Mouse (Mus musculus): ENCODE measurements around the gene D130052B06Rik. TPM values are rescaled to one million over a fixed set of nuclear protein-coding genes. Genes with fewer than 3 reads are reported as not detected.
A peak's percentile ranks its signal among the peaks of the same experiment; 100 is the strongest.

The D130052B06Rik gene
- total RNA-seq (2021): not detected
- long read RNA-seq: 0 reads

DNA sequence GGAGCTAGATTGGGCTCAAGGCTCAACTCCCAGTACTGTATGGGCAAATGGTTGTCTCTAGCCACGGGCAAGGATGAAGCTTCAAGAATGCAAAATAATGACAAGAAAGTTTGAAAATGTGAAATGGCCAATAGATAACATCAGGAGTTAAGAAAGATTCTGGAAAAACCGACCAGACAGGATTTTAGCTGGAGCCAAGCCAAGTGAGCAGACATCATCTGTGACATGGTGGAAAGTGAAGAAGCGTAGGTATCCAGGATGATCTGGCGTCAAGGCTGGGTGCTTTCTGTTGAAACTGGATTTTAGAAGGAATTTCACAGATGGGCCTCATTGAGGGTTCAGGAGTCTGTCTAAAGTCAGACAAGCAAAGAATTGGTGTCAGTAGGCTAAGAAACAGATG is at the start of gene D130052B06Rik:
Gene D130052B06Rik (plus strand): TSS at position 317 of the 400 bp plus-strand sequence.
- DNase-seq (ENCODE audit: low spot score in 2 of 2): no peak

DNA sequence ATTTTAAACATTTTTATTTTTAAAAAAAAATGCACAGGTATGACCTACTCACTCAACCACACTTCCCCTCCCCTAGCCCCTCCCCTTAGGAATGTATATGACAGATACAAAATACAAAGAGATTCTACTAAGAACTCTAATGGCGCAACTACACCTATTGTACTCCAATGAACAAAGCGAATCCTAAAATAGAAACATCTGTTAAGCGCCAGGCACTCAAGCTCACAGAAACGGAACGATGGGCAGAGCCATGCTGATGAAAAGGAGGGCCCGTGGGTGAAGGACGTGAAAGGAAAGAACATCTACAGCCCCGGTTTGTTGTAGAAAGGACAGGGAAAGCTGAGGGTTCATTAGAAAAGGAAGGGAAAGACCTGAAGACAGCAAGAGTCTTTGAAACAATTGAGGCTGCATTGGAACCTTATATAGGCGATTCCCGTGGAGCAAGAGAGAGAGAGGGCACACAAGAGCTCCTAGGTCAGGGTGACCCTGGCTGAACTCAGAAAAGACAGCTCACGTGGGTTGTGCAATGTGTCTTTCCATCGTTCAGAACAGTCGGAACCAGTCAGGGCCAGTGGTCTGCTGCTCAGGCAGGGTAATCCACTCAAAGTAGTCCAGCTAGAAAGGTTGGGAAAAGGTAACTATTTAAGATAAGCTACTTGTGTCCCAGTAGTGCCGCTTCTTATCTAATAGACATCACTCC is 48.1 kb upstream of the D130052B06Rik start:
- DNase-seq (ENCODE audit: low spot score in 2 of 2): no peak

DNA sequence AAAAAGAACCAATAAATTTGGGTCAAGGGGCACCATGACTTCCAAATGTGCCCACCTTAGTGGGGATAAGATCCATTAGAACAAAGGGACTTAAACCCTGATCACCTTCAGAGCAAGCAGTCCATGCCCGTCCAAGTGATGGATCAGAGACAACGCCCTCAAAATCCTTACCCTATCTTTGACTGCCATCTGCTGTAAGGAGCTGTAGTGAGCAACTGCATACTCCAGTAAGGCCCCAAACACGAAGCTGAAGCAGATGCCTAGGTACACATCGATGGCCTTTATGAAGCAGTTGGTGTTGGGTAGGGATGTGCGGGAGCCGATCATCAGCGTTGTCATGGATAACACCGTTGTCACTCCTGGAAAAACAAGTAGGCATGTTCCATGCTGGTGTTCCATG is 45.0 kb upstream of the D130052B06Rik start:
- DNase-seq (ENCODE audit: low spot score in 2 of 2): peak; percentile 35 to 57

DNA sequence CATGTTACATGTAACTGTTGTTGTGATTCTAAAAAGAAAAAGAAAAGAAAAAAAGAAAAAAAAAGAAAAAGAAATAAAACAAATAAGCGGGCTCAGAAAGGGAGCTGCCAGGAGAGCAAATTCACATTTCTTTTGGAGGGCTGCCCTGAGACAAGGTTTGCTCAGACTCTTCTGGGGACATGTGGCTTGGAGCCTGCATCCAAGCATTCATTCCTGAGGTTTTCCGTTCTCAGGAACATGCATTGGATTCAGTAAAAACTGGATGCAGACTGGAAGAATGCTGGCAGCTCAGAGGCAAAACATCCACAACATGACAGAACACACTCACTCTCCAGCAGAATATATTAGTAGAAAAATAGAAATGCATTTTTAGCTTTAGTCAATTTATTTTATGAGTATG is 35.2 kb upstream of the D130052B06Rik start:
- DNase-seq (ENCODE audit: low spot score in 2 of 2): no peak

DNA sequence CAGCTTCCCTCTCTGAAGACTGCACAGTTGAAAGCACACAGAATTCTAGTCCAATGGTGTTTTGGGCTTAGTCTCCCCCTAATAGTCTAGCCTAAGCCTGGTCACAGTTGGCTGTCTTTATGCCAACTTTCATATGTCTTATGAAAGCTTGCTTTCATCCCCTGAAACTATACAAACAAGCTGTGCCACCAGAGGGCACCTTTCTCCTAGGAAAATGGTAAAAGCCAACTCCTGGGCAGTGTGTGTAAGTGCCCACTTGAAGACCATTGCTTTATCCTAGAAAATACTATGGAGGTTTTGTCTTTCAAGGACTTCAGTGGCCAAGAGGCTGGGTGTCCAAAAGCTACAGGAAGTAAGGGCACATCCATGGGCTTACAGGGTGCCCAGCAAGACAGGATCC is 28.7 kb upstream of the D130052B06Rik start:
- peak in 1 of 2 experiments; percentile 52 for DNase-seq (ENCODE audit: low spot score in 2 of 2)

DNA sequence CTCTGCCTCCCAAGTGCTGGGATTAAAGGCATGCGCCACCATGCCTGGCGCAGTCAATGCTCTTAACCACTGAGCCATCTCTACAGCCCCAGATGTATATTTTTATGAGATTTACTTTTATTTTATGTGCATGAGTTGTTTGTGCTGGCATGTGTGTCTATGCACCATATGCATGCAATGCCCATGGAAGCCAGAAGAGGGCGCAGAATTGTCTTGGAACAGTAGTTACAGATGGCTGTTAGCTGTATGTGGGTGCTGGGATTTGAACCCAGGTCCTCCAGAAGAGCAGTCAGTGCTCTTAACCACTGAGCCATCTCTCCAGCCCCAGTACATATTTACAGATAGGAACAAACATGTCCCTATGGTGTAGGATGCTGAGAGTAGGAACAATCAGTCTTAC is 24.2 kb upstream of the D130052B06Rik start:
- DNase-seq (ENCODE audit: low spot score in 2 of 2): no peak

DNA sequence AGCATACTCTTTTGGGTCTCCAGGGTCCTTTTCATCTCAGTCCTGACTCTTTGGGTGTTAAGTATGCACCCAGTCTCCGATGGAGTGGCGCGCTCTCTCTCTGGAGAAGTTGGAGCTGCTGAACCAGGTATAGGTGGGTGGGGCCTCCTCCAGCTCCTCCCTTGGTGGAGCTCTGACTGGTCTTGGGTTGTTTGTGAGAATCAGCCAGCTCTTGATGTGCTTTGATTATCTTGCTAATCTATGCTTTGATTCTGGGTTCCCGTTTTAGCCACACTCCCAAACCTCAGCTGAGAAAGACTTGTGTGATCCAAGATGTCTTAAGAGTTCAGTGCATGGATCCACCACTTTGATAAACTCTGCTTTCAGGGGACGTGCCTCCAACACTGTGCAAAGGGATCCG is 20.2 kb upstream of the D130052B06Rik start, which contains the start of gene Gabrp:
Gene Gabrp (minus strand): TSS at position 101 of the 400 bp plus-strand sequence.
- DNase-seq (ENCODE audit: low spot score in 2 of 2): no peak

DNA sequence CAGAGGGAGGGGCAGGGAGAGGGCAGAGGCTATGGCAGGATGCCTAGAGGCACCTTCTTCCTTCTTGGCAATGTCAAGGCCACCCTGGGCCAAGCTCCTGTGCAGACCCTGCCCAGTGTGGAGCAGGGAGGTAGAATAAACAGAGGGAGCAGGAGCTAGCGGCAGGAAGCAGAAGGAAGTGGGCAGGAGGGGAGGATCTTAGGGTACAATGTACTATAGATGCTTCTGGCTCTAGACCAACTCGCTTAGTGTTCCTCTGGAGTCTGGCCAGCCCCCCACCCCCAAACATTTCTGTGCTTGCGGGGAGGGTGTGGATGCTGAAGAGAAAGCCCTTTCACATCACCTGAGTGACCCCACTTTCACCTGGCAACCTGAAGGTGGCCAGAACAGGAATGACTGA is 19.5 kb upstream of the D130052B06Rik start:
- no peak for DNase-seq (ENCODE audit: low spot score in 2 of 2)

DNA sequence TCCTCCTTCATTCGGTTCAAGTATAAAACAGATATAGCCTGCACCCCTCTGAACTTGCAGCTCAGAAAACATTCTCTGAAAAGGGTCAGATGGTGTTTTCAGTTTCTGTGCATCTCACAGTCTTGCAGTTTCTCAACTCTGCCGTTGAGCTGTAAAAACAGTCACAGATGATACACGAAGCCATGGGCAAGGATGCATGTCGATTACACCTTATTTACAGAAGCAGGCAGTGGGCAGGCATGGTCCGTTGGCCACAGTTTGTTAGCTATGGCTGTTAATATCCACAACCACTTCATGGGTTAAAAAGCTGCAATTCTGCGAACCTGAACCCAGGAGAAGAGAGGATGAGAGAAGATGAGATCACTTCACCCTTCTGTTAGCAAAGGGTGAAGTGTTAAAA is 12.5 kb upstream of the D130052B06Rik start:
- DNase-seq (ENCODE audit: low spot score in 2 of 2): no peak

DNA sequence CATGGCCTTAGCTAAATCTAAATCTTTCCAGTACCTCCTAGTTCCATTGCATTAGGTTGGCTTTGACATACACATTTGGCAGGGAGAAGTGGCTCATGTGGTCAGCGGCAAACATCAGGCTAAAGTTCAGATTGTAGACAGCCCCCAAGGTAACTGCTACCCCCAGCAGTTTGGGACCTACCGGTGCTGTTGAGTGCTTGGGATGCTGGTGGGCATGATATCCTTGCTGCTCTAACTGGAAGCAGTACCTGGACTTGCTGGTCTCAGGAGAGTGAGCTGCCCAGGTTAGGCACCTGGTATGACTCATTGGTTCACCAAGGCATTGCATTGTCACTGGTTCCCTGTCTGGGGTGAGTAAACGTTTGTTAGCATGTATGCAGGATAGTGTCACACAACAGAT is 8.3 kb upstream of the D130052B06Rik start:
- DNase-seq (ENCODE audit: low spot score in 2 of 2): no peak

DNA sequence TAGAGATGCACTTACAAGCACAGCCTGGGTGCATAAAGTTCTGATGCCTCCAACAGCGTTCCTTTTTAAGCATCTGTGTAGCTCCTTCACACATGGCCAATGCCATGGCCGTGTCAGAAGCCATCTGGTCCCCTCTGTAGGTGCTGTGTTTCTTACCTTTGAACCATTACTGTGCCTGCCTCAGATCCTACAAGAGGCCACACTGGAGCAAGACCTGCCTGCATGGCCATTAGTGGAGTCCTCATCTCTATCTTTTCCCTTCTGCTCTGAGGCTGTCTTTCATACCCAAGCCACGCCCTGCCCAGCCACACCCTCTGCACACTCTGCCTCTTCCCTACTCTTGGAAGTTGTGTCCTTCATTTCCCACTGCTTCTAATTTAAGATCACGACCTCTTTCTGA is 6.3 kb upstream of the D130052B06Rik start:
- DNase-seq (ENCODE audit: low spot score in 2 of 2): no peak

DNA sequence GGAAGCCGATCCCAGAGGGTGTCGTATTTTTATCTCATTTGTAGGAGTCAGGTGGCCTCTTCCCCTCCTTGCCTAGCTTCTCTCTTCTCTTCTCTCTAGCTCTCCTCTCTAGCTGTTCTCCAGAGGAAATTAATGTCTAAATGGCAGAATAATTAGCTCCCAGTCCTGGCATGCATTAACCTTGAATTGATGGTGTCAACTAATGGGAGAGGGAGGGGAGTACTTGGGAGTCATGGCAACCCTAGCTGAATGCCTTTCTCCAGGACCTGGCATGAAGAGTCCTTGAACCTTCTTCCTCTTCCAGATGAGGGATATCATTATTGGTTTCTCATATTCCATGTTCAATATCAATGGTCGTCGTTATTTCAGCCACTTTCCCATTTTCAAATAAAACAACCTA is 2.4 kb upstream of the D130052B06Rik start:
- DNase-seq (ENCODE audit: low spot score in 2 of 2): no peak

DNA sequence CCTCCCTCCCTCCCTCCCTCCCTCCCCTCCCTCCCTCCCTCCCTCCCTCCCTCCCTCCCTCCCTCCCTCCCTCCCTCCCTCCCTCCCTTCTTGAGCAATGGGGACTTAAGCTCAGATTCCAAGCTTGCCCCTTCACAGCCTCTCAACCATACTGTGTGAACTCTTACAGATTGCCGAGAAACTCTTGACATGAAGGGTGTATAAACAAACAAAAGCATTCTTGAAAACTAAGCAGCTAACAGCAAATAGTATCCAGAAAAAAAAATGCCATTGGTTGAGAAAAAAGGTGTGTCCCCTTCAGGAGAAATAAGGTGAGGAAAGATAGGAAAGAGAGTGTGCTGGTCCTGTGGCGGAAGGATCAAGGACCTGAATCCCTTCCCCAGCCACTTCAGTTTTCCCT is 4.1 kb downstream of the D130052B06Rik start:
- DNase-seq (ENCODE audit: low spot score in 2 of 2): no peak

DNA sequence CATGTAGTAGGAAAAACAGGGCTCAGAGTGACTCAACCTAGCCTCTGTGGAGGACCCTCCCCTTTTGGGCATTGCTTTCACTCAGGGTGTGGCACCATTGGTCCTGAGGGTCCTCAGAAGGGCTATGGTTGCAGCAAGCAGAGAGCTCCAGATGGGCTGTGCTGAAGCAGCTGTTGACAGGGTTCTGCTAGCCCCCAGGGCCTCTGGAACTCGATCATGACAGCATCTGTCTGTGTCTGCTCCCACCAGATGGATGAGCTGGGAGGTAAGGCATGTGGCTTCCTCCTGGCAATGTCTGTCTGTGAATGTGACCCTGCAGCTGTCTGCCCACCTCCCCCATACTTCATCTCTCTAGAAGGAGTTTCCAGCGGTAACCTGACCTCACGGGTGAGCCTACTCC is 8.7 kb downstream of the D130052B06Rik start:
- DNase-seq (ENCODE audit: low spot score in 2 of 2): no peak

DNA sequence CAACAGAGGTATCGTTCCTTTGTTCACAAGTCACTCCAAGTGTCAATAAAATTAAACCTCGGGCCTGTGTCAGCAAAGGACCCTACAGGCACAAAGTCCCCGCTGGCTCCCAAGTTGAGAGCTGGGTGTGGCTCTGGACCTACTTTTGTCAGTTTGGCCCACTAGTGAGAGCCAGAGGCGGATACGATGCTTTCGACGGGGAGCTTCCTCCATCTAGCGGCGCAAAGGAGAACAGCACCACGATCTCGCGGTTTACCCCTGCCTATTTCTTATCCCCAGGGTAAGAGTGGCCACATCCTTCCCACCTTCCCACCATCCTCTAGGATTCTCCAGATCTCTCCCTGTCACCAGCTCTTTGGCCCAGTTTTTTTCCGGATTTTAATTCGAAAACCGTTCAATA is 15.1 kb downstream of the D130052B06Rik start:
- peak; percentile 55 to 86 for DNase-seq (ENCODE audit: low spot score in 2 of 2)

DNA sequence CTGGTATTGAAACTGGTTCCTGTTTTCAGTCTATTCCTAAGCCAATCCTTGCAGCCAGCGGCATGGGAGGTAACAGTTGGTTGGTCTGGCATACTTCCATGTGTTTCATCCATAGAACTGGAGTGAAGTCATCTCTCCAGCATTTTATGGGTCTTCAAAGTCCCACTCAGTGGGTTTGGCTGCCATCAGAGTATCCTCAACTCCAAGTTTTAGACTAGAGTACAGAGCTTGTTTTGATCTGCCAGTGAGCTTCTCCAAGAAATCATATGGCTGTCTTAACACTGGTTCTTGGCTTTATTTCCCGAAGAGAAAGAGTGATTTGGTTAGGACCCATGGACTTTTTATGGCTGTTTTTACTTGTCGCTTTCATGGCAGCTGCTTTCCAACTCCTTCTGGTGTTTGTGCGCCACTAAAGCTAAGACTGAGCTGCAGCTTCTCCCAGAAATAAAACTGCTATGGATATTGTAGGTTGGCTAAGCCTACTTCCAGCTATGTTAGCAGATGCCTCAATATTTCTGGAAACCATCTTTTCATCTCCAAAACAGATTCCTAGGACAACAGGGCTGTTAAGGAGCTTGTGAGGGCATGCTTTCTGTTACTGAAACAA is 28.1 kb downstream of the D130052B06Rik start:
- peak in 1 of 2 experiments; percentile 32 for DNase-seq (ENCODE audit: low spot score in 2 of 2)

DNA sequence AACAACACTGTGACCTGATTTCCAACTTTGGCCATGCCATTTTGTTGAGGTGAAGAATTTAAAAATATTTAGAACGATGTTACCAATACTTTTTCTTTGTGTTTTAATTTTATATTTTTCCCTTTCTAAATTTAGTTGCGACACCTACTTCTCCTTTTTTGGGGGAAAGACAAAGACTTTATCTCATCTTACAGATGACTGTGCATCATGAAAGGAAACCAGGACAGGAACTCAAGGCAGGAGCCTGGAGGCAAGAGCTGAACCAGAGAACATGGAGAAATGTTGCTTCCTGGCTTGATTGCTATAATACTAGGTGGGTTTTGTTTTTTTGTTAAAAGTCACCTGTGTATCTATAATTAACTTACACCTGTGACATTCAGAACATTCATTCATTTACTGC is 38.0 kb downstream of the D130052B06Rik start:
- DNase-seq (ENCODE audit: low spot score in 2 of 2): no peak

DNA sequence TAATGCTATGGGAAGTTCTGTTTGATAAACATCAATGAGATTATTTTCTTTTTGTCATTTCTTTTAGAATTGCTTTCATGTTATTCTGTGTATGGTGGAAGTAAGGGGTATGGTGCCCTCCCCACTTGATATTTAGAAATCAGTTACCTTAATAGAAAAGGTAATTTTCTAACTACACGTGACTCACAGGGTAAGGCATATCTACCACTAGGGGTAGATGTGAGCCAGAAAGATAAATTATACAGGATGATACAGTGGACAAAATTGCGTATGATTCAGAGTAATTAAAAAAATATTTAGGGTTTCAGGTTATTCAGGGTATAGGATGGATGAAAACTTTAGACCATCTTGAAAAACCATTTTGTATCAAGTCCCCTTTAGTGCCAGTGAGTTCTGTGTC is 50.3 kb downstream of the D130052B06Rik start:
- no peak for DNase-seq (ENCODE audit: low spot score in 2 of 2)

DNA sequence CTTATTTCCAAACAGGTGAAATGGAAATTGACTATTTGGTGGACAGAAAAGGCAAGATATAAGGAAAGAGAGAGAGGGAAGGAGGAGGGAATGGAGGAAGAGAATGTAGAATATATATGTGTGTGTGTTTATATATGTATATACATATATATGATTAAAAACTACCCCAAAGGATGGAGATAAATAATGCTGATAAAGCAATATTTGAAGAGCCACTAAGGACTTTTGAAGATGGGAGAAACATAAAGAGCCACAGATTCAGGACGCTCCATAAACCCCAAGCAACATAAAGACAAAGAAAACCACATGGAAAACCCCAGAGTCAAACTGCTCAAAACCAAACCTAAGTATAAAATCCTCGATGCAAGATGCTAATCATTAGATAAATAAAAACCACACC is 55.4 kb downstream of the D130052B06Rik start:
- DNase-seq (ENCODE audit: low spot score in 2 of 2): no peak

DNA sequence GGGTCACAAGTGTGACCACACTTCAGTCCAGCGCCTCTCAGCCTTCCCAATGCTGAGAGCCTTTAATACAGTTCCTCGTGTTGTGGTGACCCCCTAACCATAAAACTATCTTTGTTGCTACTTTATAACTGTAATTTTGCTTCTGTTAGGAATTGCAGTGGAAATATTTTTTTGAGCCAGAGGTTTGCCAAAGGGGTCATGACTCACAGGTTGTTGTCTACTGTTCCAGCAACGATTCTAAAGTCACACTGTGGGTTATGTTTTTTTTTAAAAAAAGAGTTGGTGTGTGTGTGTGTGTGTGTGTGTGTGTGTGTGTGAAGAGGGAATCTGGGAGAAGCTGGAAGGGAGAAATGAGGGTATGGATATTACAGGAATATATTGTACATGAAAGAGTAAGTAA is 56.1 kb downstream of the D130052B06Rik start:
- DNase-seq (ENCODE audit: low spot score in 2 of 2): no peak

DNA sequence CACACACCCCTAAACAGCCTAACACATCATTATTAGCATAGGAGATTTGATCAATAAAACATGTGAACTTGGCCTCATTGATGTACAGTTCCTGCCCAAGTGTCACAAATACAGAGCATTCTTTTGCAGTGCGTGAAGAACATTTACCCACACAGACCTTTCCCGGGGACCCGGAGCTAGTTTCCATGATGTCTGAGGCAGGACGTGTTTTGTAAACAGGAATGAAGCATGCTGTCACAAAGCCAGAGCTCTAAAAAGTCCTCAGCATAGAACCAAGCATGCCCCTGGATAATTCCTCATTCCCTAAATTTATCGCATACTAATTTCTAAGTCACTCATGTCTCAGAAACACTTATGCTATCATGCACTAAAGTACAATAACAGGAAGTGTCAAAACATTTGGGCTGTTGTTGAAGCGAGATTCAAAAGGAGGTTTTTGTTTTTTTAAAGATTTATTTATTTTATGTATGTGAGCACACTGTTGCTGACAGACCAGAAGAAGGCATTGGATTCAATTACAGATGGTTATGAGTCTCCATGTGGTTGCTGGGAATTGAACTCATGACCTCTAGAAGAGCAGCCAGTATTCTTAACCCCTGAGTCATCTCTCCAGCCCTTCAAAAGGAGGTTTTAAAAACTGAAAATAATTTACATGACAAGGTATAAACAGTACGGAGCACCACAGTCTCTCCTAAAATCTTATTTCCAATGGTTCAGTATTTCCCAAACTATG is 56.9 kb downstream of the D130052B06Rik start:
- DNase-seq (ENCODE audit: low spot score in 2 of 2): no peak

All from layer of hippocampus, adult 18-20 months (tissue).